Mouse (Mus musculus) liver, embryonic 15.5 days (tissue): ENCODE measurements around the gene Skap1. TPM values are rescaled to one million over a fixed set of nuclear protein-coding genes. Genes with fewer than 3 reads are reported as not detected.

Experiments used
- ATAC-seq: fragments of 200-750 bp; cut with Nextera tagmentation; 2 replicates; pipeline ENCODE4 v1.8.0; 2017; ENCODE audit warnings: moderate number of reproducible peaks, mild to moderate bottlenecking, moderate library complexity; ENCODE audit not compliant: insufficient read depth
- H3K27ac ChIP-seq: fragments of 300-500 bp; sonication (generic); replicated peaks from 2 replicates; pipeline ENCODE4 v1.5.1; 2015; ENCODE audit warnings: mild to moderate bottlenecking, inconsistent platforms
- H3K27me3 ChIP-seq: fragments of 300-500 bp; sonication (generic); 2 replicates; pipeline ENCODE4 v1.6.1; 2015; ENCODE audit warnings: mild to moderate bottlenecking, inconsistent platforms
- H3K36me3 ChIP-seq: fragments of 300-500 bp; sonication (generic); replicated peaks from 2 replicates; pipeline ENCODE4 v1.6.1; 2015; ENCODE audit warnings: moderate library complexity, mild to moderate bottlenecking, inconsistent platforms
- H3K4me1 ChIP-seq: fragments of 300-500 bp; sonication (generic); replicated peaks from 2 replicates; pipeline ENCODE4 v1.6.1; 2015; ENCODE audit warnings: inconsistent platforms
- H3K4me2 ChIP-seq: fragments of 300-500 bp; sonication (generic); 2 replicates; pipeline ENCODE4 v1.6.1; 2015; ENCODE audit warnings: moderate library complexity, mild to moderate bottlenecking, inconsistent platforms
- H3K4me3 ChIP-seq: fragments of 300-500 bp; sonication (generic); replicated peaks from 2 replicates; pipeline ENCODE4 v1.5.1; 2015; ENCODE audit warnings: mild to moderate bottlenecking, inconsistent platforms
- H3K9ac ChIP-seq: fragments of 300-500 bp; sonication (generic); 2 replicates; pipeline ENCODE4 v1.6.1; 2015; ENCODE audit warnings: moderate library complexity, mild to moderate bottlenecking, inconsistent platforms
- H3K9me3 ChIP-seq: fragments of 300-500 bp; sonication (generic); replicated peaks from 2 replicates; pipeline ENCODE4 v1.6.1; 2016; ENCODE audit warnings: inconsistent platforms
- WGBS: fragments of 180-500 bp; shearing (Covaris S2); methylation state at CpG from one replicate; pipeline ENCODE4 v1.1.7; 2015; ENCODE audit warnings: mixed read lengths; ENCODE audit not compliant: insufficient replicate concordance; 5-methylcytosine and 5-hydroxymethylcytosine counted together
- polyA plus RNA-seq: library from polyadenylated mRNA; unstranded; fragments of >200 nt; fragmentation: Nextera tagmentation; extraction: Ambion mirVana; gene quantifications from 2 replicates; pipeline ENCODE4 v1.2.1, GENCODE M21; 2015

Gene Skap1
- polyA plus RNA-seq, 1 experiment from 2014 or later, result 0.20 TPM

DNA sequence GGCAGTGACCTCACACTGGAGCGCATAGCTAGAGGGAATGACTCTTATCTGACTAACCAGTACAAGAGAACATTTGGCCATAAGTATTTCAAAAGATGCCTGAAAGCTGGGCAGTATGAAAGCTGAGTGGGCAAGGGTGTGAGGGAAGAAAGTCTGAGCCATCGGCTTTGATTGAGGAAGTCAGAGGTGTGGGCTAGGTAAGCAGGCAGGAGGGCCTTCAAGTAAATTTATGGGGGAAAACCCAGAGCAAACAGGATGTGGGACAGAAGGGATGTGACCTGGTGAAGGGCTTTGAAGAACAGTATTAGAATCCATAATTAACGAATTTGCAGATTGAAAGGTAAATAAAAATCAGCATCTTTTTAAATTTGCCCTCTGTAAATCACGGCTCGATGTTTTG lies 95.8 kb downstream of the Skap1 start:
- WGBS, result 56% methylated on average over 5 of the region's 5 CpGs
- no peaks in the 10 kb centered on the region for H3K4me1 ChIP-seq
- no peak overlapping the region for H3K4me3 ChIP-seq
- H3K4me2 ChIP-seq, result no peak overlapping the region
- no peak overlapping the region for H3K27ac ChIP-seq
- H3K9me3 ChIP-seq, result no peaks in the 10 kb centered on the region
- no peak for ATAC-seq
- no peak overlapping the region for H3K9ac ChIP-seq
- no peaks in the 10 kb centered on the region for H3K27me3 ChIP-seq
- no peaks in the 10 kb centered on the region for H3K36me3 ChIP-seq

DNA sequence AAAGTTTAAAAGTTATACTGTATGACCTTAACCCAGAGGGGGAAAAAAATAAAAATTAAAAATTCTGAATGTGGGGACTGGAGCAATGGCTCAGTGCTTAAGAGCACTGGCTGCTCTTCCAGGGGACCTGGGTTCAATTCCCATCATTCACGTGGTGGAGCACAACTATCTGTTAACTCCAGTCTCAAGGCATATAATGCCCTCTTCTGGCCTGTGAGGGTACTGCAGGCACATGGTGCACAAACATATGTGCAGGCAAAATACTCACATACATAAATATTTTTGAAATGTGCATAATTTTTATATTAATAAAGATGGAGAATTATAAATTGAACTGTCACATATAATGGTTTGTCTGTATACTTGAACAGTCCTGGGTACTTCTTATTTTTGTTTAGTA lies 99.7 kb downstream of the Skap1 start:
- no peaks in the 10 kb centered on the region for H3K36me3 ChIP-seq
- H3K27me3 ChIP-seq, result no peaks in the 10 kb centered on the region; the same call in 1 of the 2 replicates
- WGBS, result 31% methylated on average over 1 of the region's 1 CpGs
- H3K4me3 ChIP-seq, result no peak overlapping the region
- H3K9me3 ChIP-seq, result no peaks in the 10 kb centered on the region
- H3K27ac ChIP-seq, result no peak overlapping the region
- H3K4me2 ChIP-seq, result no peak overlapping the region
- H3K9ac ChIP-seq, result no peak overlapping the region
- no peak for ATAC-seq
- no peaks in the 10 kb centered on the region for H3K4me1 ChIP-seq

DNA sequence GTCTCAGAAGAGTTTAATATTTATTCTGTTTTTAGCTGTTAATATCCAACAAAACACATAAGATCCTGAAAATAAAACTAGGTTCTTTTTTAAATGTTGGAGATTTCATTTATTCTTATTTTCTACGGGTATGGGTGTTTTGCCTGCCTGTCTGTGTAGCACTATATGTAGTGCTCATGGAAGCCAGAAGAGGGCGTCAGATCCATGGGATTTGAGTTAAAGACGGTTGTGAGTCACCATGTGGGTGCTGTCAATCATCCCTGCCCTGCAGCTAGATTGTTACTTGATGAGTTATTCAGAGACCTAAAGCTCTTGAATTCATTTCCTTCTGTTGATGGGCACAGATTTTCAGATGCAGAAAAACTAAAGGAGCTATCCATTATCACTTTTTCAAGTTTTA lies 108.1 kb downstream of the Skap1 start:
- H3K27ac ChIP-seq, result no peak overlapping the region
- ATAC-seq, result no peak
- 16% methylated on average over 3 of the region's 3 CpGs for WGBS
- peaks cover 14% of the 10 kb centered on the region for H3K27me3 ChIP-seq
- H3K4me3 ChIP-seq, result no peak overlapping the region
- no peaks in the 10 kb centered on the region for H3K36me3 ChIP-seq
- no peaks in the 10 kb centered on the region for H3K9me3 ChIP-seq
- H3K4me2 ChIP-seq, result no peak overlapping the region
- no peaks in the 10 kb centered on the region for H3K4me1 ChIP-seq
- no peak overlapping the region for H3K9ac ChIP-seq

DNA sequence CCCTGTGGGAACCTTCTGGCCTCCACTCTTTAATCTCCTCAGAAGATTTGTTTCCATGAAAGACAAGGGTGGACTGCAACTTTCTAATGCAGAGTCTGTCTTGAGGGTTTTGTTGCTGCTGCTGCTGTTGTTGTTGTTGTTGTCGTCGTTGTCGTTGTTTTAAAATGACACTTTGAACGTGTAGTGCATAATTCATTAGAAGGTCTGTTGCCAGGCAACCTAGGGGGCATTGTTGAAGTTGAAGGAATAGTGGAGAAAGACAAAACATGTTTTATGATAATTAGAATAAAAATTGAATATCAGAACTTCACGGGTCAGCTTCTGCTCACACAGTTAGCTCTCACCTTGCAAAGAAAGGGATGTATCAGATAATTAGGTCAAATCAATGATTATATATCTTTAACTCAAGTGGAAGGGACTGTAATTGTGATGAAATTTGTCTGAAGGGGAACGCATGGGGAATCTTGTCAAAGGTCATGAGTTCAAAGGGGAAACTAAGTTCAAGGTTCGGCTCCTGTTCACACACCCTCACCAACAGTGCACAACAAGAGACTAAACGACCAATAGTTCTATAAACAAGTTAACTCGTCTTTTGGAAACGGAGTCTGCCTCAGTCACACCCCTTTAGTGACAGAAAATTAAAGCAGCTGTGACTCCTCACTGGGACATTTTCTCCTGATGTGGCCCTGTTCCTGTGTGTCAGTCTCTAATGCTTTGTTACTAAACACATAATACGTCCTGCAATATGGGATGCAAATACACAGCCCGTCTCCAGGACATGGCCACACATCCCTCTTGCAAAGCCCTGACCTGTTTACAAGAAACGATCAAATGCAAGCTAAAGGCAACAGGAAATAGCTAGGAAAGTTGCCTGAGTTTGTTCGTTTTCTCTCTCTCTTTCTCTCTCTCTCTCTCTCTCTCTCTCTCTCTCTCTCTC lies 112.4 kb downstream of the Skap1 start:
- no peak overlapping the region for H3K9ac ChIP-seq
- no peak overlapping the region for H3K4me3 ChIP-seq
- H3K4me2 ChIP-seq, result no peak overlapping the region
- H3K9me3 ChIP-seq, result no peaks in the 10 kb centered on the region
- H3K27ac ChIP-seq, result no peak overlapping the region
- 38% methylated on average over 14 of the region's 14 CpGs for WGBS
- no peaks in the 10 kb centered on the region for H3K36me3 ChIP-seq
- H3K27me3 ChIP-seq, result peaks cover 23% of the 10 kb centered on the region
- 0 out of 2 replicates have a peak, but pooled peaks cover 3% of the 10 kb centered on the region for H3K4me1 ChIP-seq
- ATAC-seq, result no peak

DNA sequence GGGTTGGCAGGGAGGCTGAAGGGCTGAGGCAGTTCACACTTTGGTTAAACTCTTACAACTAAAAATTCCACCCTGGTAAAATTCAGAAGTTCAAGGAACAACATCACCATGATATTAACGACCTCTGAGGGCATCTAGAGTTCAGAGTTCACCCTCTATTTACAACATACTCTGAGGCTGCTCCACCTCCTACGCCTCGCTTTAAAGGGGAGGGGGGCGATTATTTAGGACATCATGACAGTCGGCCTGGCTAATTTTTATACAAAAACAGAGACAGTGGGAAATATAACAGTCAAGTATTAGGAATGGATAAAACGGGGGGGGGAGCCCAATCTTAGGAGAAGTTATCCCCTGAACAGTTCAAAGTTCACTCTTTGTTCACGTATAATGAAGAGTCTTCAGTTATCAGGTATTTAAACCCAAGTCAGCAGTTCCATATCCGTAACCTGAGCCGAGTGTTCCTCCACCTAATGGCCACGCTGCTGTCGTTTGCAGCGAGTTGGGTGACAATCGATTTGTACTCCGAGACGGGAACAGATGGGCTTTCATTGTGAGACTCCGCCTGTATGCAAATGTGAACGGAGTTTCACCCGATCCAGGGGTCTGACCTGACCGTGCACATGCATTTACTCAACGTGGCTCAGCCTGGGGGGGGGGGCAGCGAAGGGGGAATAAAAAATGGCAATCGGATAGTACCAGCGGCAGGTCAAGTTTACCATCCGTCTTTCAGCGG lies 114.3 kb downstream of the Skap1 start:
- peak; percentile 25; the same call in 1 of the 2 replicates for ATAC-seq
- Histone ChIP-seq H3K27ac (no peak overlapping the region), H3K4me1 (0 out of 2 replicates have a peak, but pooled peaks cover 3% of the 10 kb centered on the region), H3K4me3 (peak overlapping the region; percentile 28), H3K9ac (no peak overlapping the region), H3K4me2 (peak overlapping the region; percentile 41), H3K27me3 (peaks cover 19% of the 10 kb centered on the region), H3K9me3 (no peaks in the 10 kb centered on the region), H3K36me3 (no peaks in the 10 kb centered on the region)
- WGBS, result 28% methylated on average over 25 of the region's 25 CpGs

DNA sequence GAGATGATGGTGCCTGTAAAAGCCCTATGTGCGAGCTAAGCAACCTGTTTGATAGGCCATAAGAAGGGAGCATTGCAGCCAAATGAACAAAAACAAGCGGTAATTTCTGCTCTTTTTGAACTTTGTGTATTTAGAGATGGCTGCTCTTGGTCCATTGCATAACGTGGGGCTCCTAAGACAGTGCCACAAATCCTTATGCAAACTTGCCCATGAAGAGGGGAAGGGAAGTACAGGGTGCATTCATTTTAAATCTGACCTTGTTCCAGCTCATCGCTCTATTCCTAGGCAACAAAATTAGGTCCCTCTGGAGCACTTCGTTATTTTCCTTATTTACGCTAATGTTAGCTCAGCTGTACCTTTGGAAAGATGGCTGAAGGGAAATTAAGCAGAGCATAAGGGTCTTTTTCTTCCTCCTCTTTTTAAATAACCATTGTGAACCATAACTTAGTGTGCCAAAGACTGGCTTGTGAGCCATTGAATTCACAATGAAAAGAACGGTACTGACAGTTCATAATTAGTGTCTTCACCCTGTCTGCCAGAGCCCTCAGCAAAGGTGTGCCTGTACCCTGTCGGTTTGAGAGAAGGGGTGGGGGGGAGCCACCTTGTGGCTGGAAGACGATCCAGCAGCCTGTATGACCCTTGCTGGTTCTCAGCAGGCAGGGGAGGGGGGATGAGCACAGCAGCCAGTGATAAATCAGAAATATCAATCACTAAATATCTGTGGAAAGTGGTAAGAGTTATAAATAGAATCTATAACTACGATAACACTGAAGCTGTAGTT lies 117.4 kb downstream of the Skap1 start:
- no peaks in the 10 kb centered on the region for H3K9me3 ChIP-seq
- no peaks in the 10 kb centered on the region for H3K36me3 ChIP-seq
- no peak overlapping the region for H3K4me2 ChIP-seq
- H3K27ac ChIP-seq, result no peak overlapping the region
- 40% methylated on average over 10 of the region's 10 CpGs for WGBS
- no peak overlapping the region for H3K9ac ChIP-seq
- no peak for ATAC-seq
- H3K4me1 ChIP-seq, result 0 out of 2 replicates have a peak, but pooled peaks cover 3% of the 10 kb centered on the region
- H3K4me3 ChIP-seq, result no peak overlapping the region
- H3K27me3 ChIP-seq, result peaks cover 14% of the 10 kb centered on the region

DNA sequence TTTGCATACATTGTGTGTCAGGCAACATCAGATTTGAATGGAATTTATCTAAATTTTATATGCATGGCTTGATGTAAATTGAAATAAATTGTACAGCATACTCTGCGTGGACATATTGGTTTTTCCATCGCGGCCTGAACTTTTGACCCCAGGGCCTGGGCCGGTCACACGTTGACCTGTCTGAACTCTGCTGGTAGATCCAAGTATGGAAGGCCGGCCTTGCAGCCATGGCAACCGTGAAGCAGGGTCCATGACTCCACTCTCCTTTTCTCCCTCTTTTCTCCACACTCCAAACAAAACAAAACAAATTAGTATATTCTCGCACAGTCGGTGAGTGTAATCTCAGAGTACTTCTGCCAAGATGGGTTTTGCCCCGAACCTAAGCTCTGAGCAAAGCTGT lies 118.2 kb downstream of the Skap1 start:
- WGBS, result 57% methylated on average over 10 of the region's 10 CpGs
- ATAC-seq, result no peak
- Histone ChIP-seq H3K9ac (no peak overlapping the region), H3K4me3 (no peak overlapping the region), H3K27ac (no peak overlapping the region), H3K27me3 (peaks cover 10% of the 10 kb centered on the region; the same call in 1 of the 2 replicates), H3K4me2 (no peak overlapping the region), H3K36me3 (no peaks in the 10 kb centered on the region), H3K4me1 (0 out of 2 replicates have a peak, but pooled peaks cover 3% of the 10 kb centered on the region), H3K9me3 (no peaks in the 10 kb centered on the region)

DNA sequence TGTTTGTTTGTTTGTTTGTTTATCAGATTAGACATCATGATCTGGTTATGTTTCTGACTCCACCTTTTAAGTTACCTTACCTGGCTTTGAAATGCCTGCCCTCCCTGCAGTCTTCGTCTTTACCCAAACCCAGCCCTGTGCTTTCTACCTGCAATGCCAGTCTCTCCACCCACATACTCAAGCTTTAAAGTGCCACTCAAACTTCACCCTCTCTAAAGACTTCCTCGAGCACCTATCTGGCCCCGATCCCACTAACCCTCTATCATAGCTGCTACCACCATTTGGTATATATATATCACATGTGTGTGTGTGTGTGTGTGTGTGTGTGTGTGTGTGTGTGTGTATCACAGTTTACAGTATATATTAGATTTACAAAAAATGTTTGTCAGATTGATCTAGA lies 125.4 kb downstream of the Skap1 start:
- Histone ChIP-seq H3K27me3 (no peaks in the 10 kb centered on the region), H3K4me2 (no peak overlapping the region), H3K36me3 (no peaks in the 10 kb centered on the region), H3K4me3 (no peak overlapping the region), H3K9me3 (no peaks in the 10 kb centered on the region), H3K4me1 (no peaks in the 10 kb centered on the region), H3K27ac (no peak overlapping the region), H3K9ac (no peak overlapping the region)
- no peak for ATAC-seq
- 60% methylated on average over 3 of the region's 3 CpGs for WGBS

DNA sequence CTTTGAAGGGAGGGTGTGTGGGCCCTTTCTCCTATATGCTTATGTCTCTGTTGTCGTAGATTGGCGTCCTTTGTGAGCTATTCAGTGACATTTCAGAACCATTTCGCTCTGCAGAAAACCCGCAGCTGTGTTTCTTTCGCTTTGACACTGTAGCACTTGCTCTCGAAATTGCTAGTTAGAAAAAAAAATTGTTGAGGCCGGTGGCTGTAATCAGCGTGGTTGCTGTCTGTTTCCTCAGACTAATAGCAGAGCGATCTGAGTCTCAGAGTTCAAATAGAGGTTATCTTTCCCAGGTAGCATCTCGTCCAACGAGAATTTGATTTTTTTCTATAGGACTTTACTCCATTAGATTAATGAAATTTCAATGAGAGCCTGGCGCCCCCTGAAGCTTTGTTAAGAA lies 131.5 kb downstream of the Skap1 start:
- Histone ChIP-seq H3K9ac (no peak overlapping the region), H3K27ac (no peak overlapping the region), H3K36me3 (no peaks in the 10 kb centered on the region), H3K27me3 (no peaks in the 10 kb centered on the region), H3K4me1 (no peaks in the 10 kb centered on the region), H3K4me2 (peak overlapping the region; percentile 6), H3K9me3 (no peaks in the 10 kb centered on the region), H3K4me3 (no peak overlapping the region)
- 42% methylated on average over 12 of the region's 12 CpGs for WGBS
- ATAC-seq, result no peak

DNA sequence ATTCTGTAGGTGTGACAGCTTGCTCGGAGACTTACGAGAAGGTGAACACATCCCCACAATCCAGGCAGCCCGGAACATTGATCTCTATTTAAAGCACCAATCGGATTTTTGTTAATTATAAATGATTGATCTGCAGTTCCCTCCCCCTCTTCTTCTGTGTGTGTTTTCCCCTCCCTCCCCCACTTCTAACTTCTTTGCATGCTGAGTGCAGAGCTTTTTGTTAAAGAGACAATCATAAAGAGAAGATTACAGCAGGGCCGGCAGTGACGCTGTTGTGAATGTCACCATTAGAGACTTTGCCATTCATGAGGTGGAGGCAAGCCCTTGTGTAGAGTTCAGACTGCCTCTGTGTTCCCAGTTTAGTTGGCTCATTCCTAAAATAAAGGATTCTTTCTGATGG lies 131.9 kb downstream of the Skap1 start:
- Histone ChIP-seq H3K9ac (no peak overlapping the region), H3K4me3 (no peak overlapping the region), H3K36me3 (no peaks in the 10 kb centered on the region), H3K27me3 (no peaks in the 10 kb centered on the region), H3K4me2 (peak overlapping the region; percentile 6), H3K9me3 (no peaks in the 10 kb centered on the region), H3K27ac (no peak overlapping the region), H3K4me1 (no peaks in the 10 kb centered on the region)
- no peak for ATAC-seq
- 50% methylated on average over 6 of the region's 6 CpGs for WGBS

DNA sequence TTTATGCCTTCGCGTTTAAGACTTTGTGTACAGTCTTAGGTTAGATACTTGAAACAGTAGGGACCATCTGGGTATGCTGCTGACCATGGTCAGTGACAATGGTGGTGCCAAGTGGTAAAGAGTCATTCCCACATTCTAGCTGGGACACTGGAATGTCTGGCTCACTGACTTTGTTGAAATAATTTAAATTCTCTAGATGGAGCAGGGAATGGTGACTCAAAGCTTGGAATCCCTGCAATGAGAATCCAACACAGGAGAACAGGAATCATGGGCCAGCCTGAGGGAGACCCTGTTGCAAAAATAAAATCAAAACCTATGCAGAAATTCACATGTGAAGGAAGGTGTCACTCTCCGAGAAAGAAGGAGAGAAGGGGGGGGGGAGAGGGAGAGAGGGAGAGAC lies 138.4 kb downstream of the Skap1 start:
- no peak overlapping the region for H3K4me2 ChIP-seq
- no peaks in the 10 kb centered on the region for H3K36me3 ChIP-seq
- H3K27ac ChIP-seq, result no peak overlapping the region
- WGBS, result 66% methylated on average over 3 of the region's 3 CpGs
- no peaks in the 10 kb centered on the region for H3K4me1 ChIP-seq
- H3K27me3 ChIP-seq, result no peaks in the 10 kb centered on the region
- no peak overlapping the region for H3K4me3 ChIP-seq
- no peaks in the 10 kb centered on the region for H3K9me3 ChIP-seq
- no peak overlapping the region for H3K9ac ChIP-seq
- no peak for ATAC-seq
